Mouse (Mus musculus) liver, adult 2 months (tissue): ENCODE measurements around the gene Lysmd3. TPM values are rescaled to one million over a fixed set of nuclear protein-coding genes. Genes with fewer than 3 reads are reported as not detected.

ENCODE experiments used
- DNase-seq: peaks from one replicate; pipeline ENCODE4 v3.0.0-alpha.2; 2011; ENCODE audit warnings: low read depth, low spot score; ENCODE audit errors: extremely low read depth
- H3K27ac ChIP-seq: fragments of 200-500 bp; replicated peaks from 2 replicates; pipeline ENCODE4 v1.5.1; 2012; ENCODE audit warnings: low read depth, mild to moderate bottlenecking, control low read depth, inconsistent platforms, low read length; ENCODE audit not compliant: insufficient read depth
- H3K27me3 ChIP-seq: fragments of 200-500 bp; 2 replicates; pipeline ENCODE4 v1.6.1; 2012; ENCODE audit warnings: mild to moderate bottlenecking, moderate library complexity, low read length, inconsistent platforms; ENCODE audit not compliant: control insufficient read depth, insufficient read depth
- H3K36me3 ChIP-seq: fragments of 200-500 bp; 2 replicates; pipeline ENCODE4 v1.6.1; 2012; ENCODE audit warnings: low read length, inconsistent platforms; ENCODE audit not compliant: control insufficient read depth, insufficient read depth
- H3K4me1 ChIP-seq: fragments of 200-500 bp; 2 replicates; pipeline ENCODE4 v1.6.1; 2011; ENCODE audit warnings: low read length; ENCODE audit not compliant: control insufficient read depth, insufficient read depth
- H3K4me3 ChIP-seq: fragments of 200-500 bp; 2 replicates; pipeline ENCODE4 v1.5.1; 2011; ENCODE audit warnings: low read depth, mild to moderate bottlenecking, control low read depth, low read length, moderate library complexity; ENCODE audit not compliant: insufficient read depth
- H3K79me2 ChIP-seq: fragments of 200-500 bp; 2 replicates; pipeline ENCODE4 v1.6.1; 2012; ENCODE audit warnings: inconsistent platforms, mild to moderate bottlenecking, low read length, moderate library complexity; ENCODE audit not compliant: control insufficient read depth, insufficient read depth
- H3K9ac ChIP-seq: fragments of 200-500 bp; 2 replicates; pipeline ENCODE4 v1.6.1; 2012; ENCODE audit warnings: low read depth, mild to moderate bottlenecking, control low read depth, inconsistent platforms, low read length
- CTCF ChIP-seq: fragments of 200-500 bp; IDR thresholded peaks from 2 replicates; pipeline ENCODE4 v1.5.1; 2011; ENCODE audit warnings: low read depth, low read length, control low read depth
- POLR2A ChIP-seq: fragments of 200-500 bp; IDR thresholded peaks from 2 replicates; pipeline ENCODE4 v1.6.1; 2011; ENCODE audit warnings: low read length, control low read depth; ENCODE audit not compliant: insufficient read depth; ENCODE audit errors: extremely low read depth
- WGBS: fragments of 180-500 bp; shearing (Covaris S2); methylation state at CpG from one replicate; pipeline ENCODE4 v1.1.7; 2018; 5-methylcytosine and 5-hydroxymethylcytosine counted together
- polyA plus RNA-seq: library from polyadenylated mRNA; depleted of rRNA; stranded (reverse); fragments of >200 nt; gene quantifications from 2 replicates; pipeline ENCODE4 v1.2.3, GENCODE M21; 2012
- total RNA-seq: library from RNA; depleted of rRNA; stranded (reverse); fragments of >200 nt; gene quantifications from 2 replicates; pipeline ENCODE4 v1.2.3, GENCODE M21; 2014

Gene Lysmd3
- total and polyA plus RNA-seq, 2 experiments, result 5.7 to 32.5 TPM

DNA sequence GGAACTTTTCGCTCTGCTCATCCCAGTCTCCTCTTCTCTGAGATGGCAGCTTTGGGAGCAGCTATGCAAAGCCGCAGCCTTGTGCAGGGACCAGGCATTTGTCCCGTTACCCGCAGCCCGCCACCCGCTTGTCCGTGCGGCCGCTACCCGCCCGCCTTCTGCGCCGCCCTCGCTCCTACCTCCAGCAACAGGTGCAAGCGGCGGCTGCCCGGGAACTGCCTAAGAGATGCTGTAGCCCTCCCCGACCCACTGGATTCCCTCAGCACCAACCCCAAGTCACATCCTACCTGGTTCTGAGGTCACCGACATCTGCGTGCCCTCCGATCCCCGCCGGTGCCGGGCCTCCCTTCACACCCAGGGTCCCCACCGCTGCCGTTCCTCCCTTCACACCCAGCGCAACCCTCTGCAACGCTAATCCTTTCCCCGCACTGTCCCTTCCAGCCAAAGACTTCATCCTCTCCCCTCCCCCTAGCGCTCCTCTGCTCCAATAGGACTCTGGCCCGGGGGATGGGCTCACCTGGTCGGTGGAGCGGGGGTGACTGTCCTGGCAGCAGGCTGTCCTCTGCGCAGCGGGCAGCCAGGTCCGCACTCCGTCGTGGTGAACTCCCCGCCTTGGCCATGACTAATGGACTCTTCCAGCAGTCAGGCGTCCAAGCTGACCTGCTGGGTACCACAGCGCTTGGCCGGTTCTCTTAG lies 24.6 kb upstream of the Lysmd3 start, which contains the start of gene Adgrv1:
TSS of gene Adgrv1 (minus strand) at position 435 of the 696 bp plus-strand sequence.
- DNase-seq, result peak; percentile 82
- no peaks in the 10 kb centered on the region for H3K36me3 ChIP-seq
- H3K9ac ChIP-seq, result no peak within 1 kb of the TSS
- H3K27me3 ChIP-seq, result 0 out of 2 replicates have a peak, but pooled peaks cover 4% of the 10 kb centered on the region
- TF ChIP-seq POLR2A (no peak), CTCF (no peak)
- H3K4me3 ChIP-seq, result peak within 1 kb of the TSS; percentile 25; the same call in 1 of the 2 replicates
- no peaks in the 10 kb centered on the region for H3K79me2 ChIP-seq
- 3% methylated on average over 42 of the region's 42 CpGs for WGBS
- H3K27ac ChIP-seq, result no peak within 1 kb of the TSS
- no peaks in the 10 kb centered on the region for H3K4me1 ChIP-seq

DNA sequence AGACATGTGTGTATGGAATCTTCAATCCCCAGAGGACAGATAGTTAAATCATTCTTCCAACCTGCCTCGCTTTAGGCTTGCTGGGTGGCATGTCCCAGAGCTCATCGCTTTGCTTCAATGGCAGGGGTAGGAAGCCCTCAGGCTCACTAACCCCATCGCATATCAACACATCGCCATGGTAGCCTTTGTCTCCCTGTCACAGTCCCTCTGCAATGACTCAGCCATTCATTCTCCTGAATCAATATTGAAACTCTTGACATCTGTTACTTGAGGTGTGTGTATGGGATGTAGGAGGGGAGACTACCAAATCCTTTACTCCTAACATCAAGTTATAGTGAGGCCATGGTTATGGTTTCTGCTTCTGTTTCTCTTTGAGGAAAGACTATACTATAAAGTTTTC lies 17.8 kb upstream of the Lysmd3 start:
- Histone ChIP-seq H3K4me3 (no peak overlapping the region), H3K79me2 (no peaks in the 10 kb centered on the region), H3K4me1 (no peaks in the 10 kb centered on the region), H3K27me3 (no peaks in the 10 kb centered on the region), H3K9ac (no peak overlapping the region), H3K27ac (no peak overlapping the region), H3K36me3 (no peaks in the 10 kb centered on the region)
- TF ChIP-seq POLR2A, result no peak
- no peak for TF ChIP-seq CTCF
- WGBS, result 68% methylated on average over 4 of the region's 4 CpGs
- no peak for DNase-seq

DNA sequence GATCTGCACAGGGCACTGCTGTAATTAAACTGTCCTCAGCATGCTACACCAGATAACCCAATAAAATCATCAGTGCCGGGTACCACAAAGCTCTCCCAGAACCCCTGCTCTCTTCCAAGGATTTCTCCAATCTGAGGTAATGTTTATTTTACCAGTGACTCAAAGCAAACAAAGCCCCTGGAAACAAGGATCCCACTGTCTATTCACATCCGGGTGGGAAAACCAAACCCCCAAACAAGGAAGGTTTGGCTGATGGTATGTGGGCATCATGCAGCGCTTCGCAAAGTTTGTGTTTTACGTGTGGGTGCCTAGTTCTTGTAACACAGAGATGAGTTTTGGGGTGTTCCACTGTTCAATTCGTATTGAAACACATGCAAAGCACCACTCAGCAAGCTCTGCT lies 16.6 kb upstream of the Lysmd3 start:
- H3K4me3 ChIP-seq, result no peak overlapping the region
- TF ChIP-seq CTCF (no peak), POLR2A (no peak)
- H3K9ac ChIP-seq, result no peak overlapping the region
- WGBS, result 35% methylated on average over 6 of the region's 6 CpGs
- no peaks in the 10 kb centered on the region; the same call in 1 of the 2 replicates for H3K79me2 ChIP-seq
- H3K27me3 ChIP-seq, result no peaks in the 10 kb centered on the region
- no peaks in the 10 kb centered on the region for H3K4me1 ChIP-seq
- H3K27ac ChIP-seq, result no peak overlapping the region
- no peak for DNase-seq
- no peaks in the 10 kb centered on the region for H3K36me3 ChIP-seq

DNA sequence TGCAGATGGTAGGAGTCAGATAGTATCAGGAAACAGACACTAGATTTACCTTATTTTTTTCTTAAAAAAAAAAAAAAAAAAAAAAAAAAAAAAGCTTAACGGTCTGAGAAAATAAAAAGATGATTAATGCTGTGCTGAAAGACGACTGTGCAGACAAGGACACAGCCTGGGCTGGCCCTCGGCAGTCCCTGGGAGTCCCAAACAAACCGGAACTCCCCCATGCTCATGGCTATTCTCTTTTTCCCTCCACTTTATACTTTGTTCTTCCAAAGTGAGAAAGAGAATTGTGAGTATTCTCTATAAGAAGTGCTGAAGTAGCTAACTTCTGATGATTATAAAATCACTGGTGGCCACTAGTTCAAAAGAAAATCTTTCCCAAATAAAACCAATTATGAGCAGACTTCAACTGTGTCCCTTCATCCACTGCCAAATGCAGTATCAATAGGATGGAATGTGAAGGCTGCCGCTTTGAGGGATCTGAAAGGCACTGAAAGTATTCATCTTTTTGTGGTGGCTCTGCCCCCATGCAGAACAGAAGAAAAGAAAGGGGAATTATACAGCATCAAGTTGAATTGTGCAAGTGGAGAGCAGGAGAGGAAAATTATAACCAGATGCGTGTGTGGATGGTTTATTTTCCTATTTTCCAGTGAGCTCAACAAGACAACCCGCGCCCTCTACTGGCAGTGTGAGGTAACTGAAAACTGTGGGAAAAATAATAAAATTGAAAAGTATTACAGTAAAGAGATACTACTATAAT lies 16.0 kb upstream of the Lysmd3 start:
- peak; percentile 24 for DNase-seq
- WGBS, result 21% methylated on average over 8 of the region's 8 CpGs
- TF ChIP-seq POLR2A (no peak), CTCF (peak; percentile 64)
- Histone ChIP-seq H3K4me3 (no peak overlapping the region), H3K4me1 (no peaks in the 10 kb centered on the region), H3K9ac (no peak overlapping the region), H3K79me2 (no peaks in the 10 kb centered on the region; the same call in 1 of the 2 replicates), H3K27ac (no peak overlapping the region), H3K36me3 (no peaks in the 10 kb centered on the region), H3K27me3 (no peaks in the 10 kb centered on the region)

DNA sequence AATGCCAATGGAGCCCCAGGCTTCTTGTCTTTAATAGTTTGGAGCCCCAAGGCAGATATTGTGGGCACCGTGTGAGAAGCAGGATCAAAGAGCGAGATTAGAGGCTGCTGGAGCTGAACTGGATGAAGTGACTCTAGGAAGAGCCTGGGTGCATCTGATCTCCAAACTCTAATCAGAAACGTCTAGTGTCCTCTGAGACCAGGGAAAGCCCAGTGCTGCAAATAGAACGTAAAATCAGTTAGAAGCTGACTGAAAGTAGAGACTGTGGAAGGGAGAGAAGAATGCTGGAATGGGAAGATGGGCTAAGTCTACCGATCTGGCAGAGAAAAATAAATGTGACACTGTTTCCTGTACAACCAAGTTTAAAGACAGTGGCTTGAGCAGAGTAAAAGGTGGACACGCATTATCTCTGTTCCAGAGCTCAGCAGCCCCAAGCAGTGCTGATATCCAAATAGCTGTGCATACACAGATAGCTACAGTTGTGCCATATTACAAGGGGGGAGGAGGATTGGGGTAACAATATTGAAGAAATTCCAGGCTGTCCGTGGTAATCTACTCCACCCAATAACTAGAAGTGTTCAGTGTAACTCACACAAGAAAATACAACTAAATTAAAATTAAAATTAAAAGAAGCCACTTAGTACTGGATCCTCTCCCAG lies 14.8 kb upstream of the Lysmd3 start:
- 64% methylated on average over 7 of the region's 7 CpGs for WGBS
- DNase-seq, result no peak
- no peaks in the 10 kb centered on the region for H3K4me1 ChIP-seq
- H3K27me3 ChIP-seq, result no peaks in the 10 kb centered on the region
- no peak overlapping the region for H3K4me3 ChIP-seq
- no peak overlapping the region for H3K27ac ChIP-seq
- H3K36me3 ChIP-seq, result no peaks in the 10 kb centered on the region
- TF ChIP-seq POLR2A (no peak), CTCF (no peak)
- H3K79me2 ChIP-seq, result no peaks in the 10 kb centered on the region; the same call in 1 of the 2 replicates
- H3K9ac ChIP-seq, result no peak overlapping the region
